Mouse (Mus musculus) right cerebral cortex, adult 18-20 months (tissue): ENCODE results near the gene Plekha7.

Experiments
- DNase-seq: peaks from one replicate; pipeline ENCODE4 v3.0.0; 2022; ENCODE audit warnings: mixed read lengths

Plekha7 gene

GRCm38 (mm10) chr7:116307871-116308631 is at the start of gene Plekha7:
TSS of gene Plekha7 (minus strand) at chr7:116308376.
- DNase-seq, result no peak

GRCm38 (mm10) chr7:116336226-116336625 is 28.1 kb upstream of the Plekha7 start:
- peak; percentile 39 for DNase-seq

- DNase-seq, result no peak
Observed at GRCm38 (mm10) chr7:116335133-116335532, 27.0 kb upstream of the Plekha7 start.

- no peak for DNase-seq
Observed at GRCm38 (mm10) chr7:116334669-116335038, 26.5 kb upstream of the Plekha7 start.

GRCm38 (mm10) chr7:116333713-116334668 is 25.8 kb upstream of the Plekha7 start, which contains the start of gene Rps13:
TSS of gene Rps13 (minus strand) at chr7:116334195.
- DNase-seq, result peak; percentile 98

- DNase-seq, result peak; percentile 54
Observed at GRCm38 (mm10) chr7:116331246-116331645, 23.1 kb upstream of the Plekha7 start.

GRCm38 (mm10) chr7:116329858-116330257 is 21.7 kb upstream of the Plekha7 start:
- DNase-seq, result no peak

- no peak for DNase-seq
Observed at GRCm38 (mm10) chr7:116328777-116329176, 20.6 kb upstream of the Plekha7 start.

GRCm38 (mm10) chr7:116327901-116328300 is 19.7 kb upstream of the Plekha7 start:
- DNase-seq, result no peak

- DNase-seq, result peak; percentile 49
Observed at GRCm38 (mm10) chr7:116323331-116323964, 15.3 kb upstream of the Plekha7 start.

- DNase-seq, result no peak
Observed at GRCm38 (mm10) chr7:116309456-116309855, 1.3 kb upstream of the Plekha7 start.

- no peak for DNase-seq
Observed at GRCm38 (mm10) chr7:116308632-116308991, 436 bp upstream of the Plekha7 start.

GRCm38 (mm10) chr7:116307099-116307870 is 891 bp downstream of the Plekha7 start:
- peak; percentile 33 for DNase-seq

GRCm38 (mm10) chr7:116306601-116307000 is 1.6 kb downstream of the Plekha7 start:
- no peak for DNase-seq

GRCm38 (mm10) chr7:116301661-116302311 is 6.4 kb downstream of the Plekha7 start:
- DNase-seq, result no peak

- DNase-seq, result no peak
Observed at GRCm38 (mm10) chr7:116301144-116301543, 7.0 kb downstream of the Plekha7 start.

GRCm38 (mm10) chr7:116298851-116299250 is 9.3 kb downstream of the Plekha7 start:
- no peak for DNase-seq

- DNase-seq, result no peak
Observed at GRCm38 (mm10) chr7:116298389-116298788, 9.8 kb downstream of the Plekha7 start.

GRCm38 (mm10) chr7:116294961-116295360 is 13.2 kb downstream of the Plekha7 start:
- DNase-seq, result no peak

- DNase-seq, result no peak
Observed at GRCm38 (mm10) chr7:116292377-116292776, 15.8 kb downstream of the Plekha7 start.

- no peak for DNase-seq
Observed at GRCm38 (mm10) chr7:116290559-116290958, 17.6 kb downstream of the Plekha7 start.

GRCm38 (mm10) chr7:116288996-116289395 is 19.2 kb downstream of the Plekha7 start:
- no peak for DNase-seq
